Mouse (Mus musculus) embryonic fibroblast, embryonic 13.5 days (primary cell): Measurements from ENCODE around the gene Cfap100.

ENCODE experiments used
- CTCF ChIP-seq: IDR thresholded peaks from 2 replicates; pipeline ENCODE4 v1.5.1; 2011; ENCODE audit warnings: mild to moderate bottlenecking, control low read depth, low read length, moderate library complexity, borderline replicate concordance; ENCODE audit not compliant: insufficient read depth
- POLR2A ChIP-seq: IDR thresholded peaks from 2 replicates; pipeline ENCODE4 v1.6.1; 2011; ENCODE audit warnings: low read depth, mild to moderate bottlenecking, control low read depth, low read length, moderate library complexity

GRCm38 (mm10) chr6:90358142-90358541 is 70.5 kb downstream of the Cfap100 start:
- TF ChIP-seq CTCF (no peak), POLR2A (no peak)
